Mouse (Mus musculus) CH12.LX (cell line): ENCODE results near the gene Csmd2. TPM values are rescaled to one million over a fixed set of nuclear protein-coding genes. Genes with fewer than 3 reads are reported as not detected.

ENCODE experiments used
- DNase-seq: peaks from one replicate; pipeline ENCODE4 v3.0.0-alpha.2; 2013; ENCODE audit errors: extremely low read depth
- H3K27ac ChIP-seq: 2 replicates; pipeline ENCODE4 v1.5.1; 2012; ENCODE audit warnings: low read depth, mild to moderate bottlenecking, control low read depth, moderate library complexity; ENCODE audit not compliant: insufficient read depth
- H3K27me3 ChIP-seq: replicated peaks from 2 replicates; pipeline ENCODE3; 2012; ENCODE audit warnings: inconsistent platforms
- H3K36me3 ChIP-seq, 2 experiments: replicated peaks in 1 of 2; 2 replicates each; pipeline versions ENCODE3 to v1.6.1; 2012; ENCODE audit warnings: inconsistent platforms in 1 of 2, low read length in 1 of 2, mild to moderate bottlenecking in 1 of 2, mixed read lengths in 1 of 2, moderate library complexity in 1 of 2; ENCODE audit not compliant: control insufficient read depth in 1 of 2, insufficient read depth in 1 of 2
- H3K4me1 ChIP-seq, 2 experiments: 2 replicates each; pipeline ENCODE4 v1.6.1; 2012; ENCODE audit warnings: inconsistent platforms in 1 of 2, moderate library complexity in 1 of 2; ENCODE audit not compliant: insufficient read depth in 2 of 2, control insufficient read depth in 1 of 2
- H3K4me2 ChIP-seq: 2 replicates; pipeline ENCODE4 v1.6.1; 2012; ENCODE audit warnings: low read depth, mild to moderate bottlenecking, control low read depth; ENCODE audit not compliant: poor library complexity, insufficient read depth, severe bottlenecking
- H3K4me3 ChIP-seq, 3 experiments: fragments of 150-350 bp in 1 of 3; sonication (generic) in 1 of 3; replicated peaks in 1 of 3; 2 replicates each; pipeline versions ENCODE3 to v1.5.1; 2011 to 2012; ENCODE audit warnings: low read depth in 2 of 3, low read length in 2 of 3, mild to moderate bottlenecking in 2 of 3, moderate library complexity in 2 of 3, control low read depth in 1 of 3, improper control_type of control experiment in 1 of 3, inconsistent platforms in 1 of 3, mixed read lengths in 1 of 3; ENCODE audit not compliant: poor library complexity in 1 of 3
- H3K79me2 ChIP-seq: replicated peaks from 2 replicates; pipeline ENCODE4 v1.6.1; 2012; ENCODE audit warnings: mild to moderate bottlenecking, moderate library complexity; ENCODE audit not compliant: control insufficient read depth, poor library complexity, insufficient read depth, severe bottlenecking; ENCODE audit errors: extremely low read depth
- H3K9ac ChIP-seq: 2 replicates; pipeline ENCODE4 v1.6.1; 2012; ENCODE audit warnings: low read depth, mild to moderate bottlenecking, control low read depth, moderate library complexity; ENCODE audit not compliant: insufficient read depth
- H3K9me3 ChIP-seq: replicated peaks from 2 replicates; pipeline ENCODE3; 2012; ENCODE audit warnings: low read length, inconsistent platforms, mixed read lengths
- CHD1 ChIP-seq: IDR thresholded peaks from 2 replicates; pipeline ENCODE4 v1.6.1; 2012; ENCODE audit warnings: low read depth, low read length, improper control_type of control experiment, inconsistent platforms
- CHD2 ChIP-seq: IDR thresholded peaks from 2 replicates; pipeline ENCODE4 v1.6.1; 2011; ENCODE audit warnings: low read length, improper control_type of control experiment
- E2F4 ChIP-seq: IDR thresholded peaks from 2 replicates; pipeline ENCODE4 v1.6.1; 2011; ENCODE audit warnings: low read depth, low read length, improper control_type of control experiment; ENCODE audit not compliant: insufficient replicate concordance
- EP300 ChIP-seq: IDR thresholded peaks from 2 replicates; pipeline ENCODE4 v1.6.1; 2011; ENCODE audit warnings: low read length, improper control_type of control experiment
- MAZ ChIP-seq: IDR thresholded peaks from 2 replicates; pipeline ENCODE4 v1.6.1; 2012; ENCODE audit warnings: low read depth, mild to moderate bottlenecking, inconsistent platforms, low read length, improper control_type of control experiment, moderate library complexity
- MYC ChIP-seq: IDR thresholded peaks from 2 replicates; pipeline ENCODE4 v1.6.1; 2011; ENCODE audit warnings: low read depth, mild to moderate bottlenecking, improper control_type of control experiment, low read length
- POLR2AphosphoS2 ChIP-seq: IDR thresholded peaks from 2 replicates; pipeline ENCODE4 v1.6.1; 2011; ENCODE audit warnings: low read depth, low read length, improper control_type of control experiment
- RAD21 ChIP-seq: IDR thresholded peaks from 2 replicates; pipeline ENCODE4 v1.6.1; 2011; ENCODE audit warnings: low read depth, mild to moderate bottlenecking, low read length, improper control_type of control experiment, moderate library complexity
- RCOR1 ChIP-seq: conservative IDR thresholded peaks from 2 replicates; pipeline ENCODE4 v1.6.1; 2012; ENCODE audit warnings: low read depth, mild to moderate bottlenecking, inconsistent platforms, low read length, improper control_type of control experiment
- USF2 ChIP-seq: conservative IDR thresholded peaks from 2 replicates; pipeline ENCODE4 v1.6.1; 2011; ENCODE audit warnings: low read depth, low read length, improper control_type of control experiment
- ZMIZ1 ChIP-seq: IDR thresholded peaks from 2 replicates; pipeline ENCODE4 v1.6.1; 2012; ENCODE audit warnings: low read depth, mild to moderate bottlenecking, inconsistent platforms, low read length, improper control_type of control experiment
- dilution Hi-C: fragments of 300-500 bp; cut with MboI; formaldehyde crosslinking; loops from 2 replicates; pipeline ENCODE4 v1.14.3; 2020; ENCODE audit warnings: low sequenced_read_pairs; ENCODE audit not compliant: extremely low pct_unique_long_range_greater_than_20kb, extremely low pct_ligation_motif_present
- in situ Hi-C: fragments of 300-500 bp; cut with MboI; formaldehyde crosslinking; loops from 3 replicates; pipeline ENCODE4 v1.14.3; 2019; ENCODE audit warnings: low sequenced_read_pairs, low pct_ligation_motif_present, low pct_unique_long_range_greater_than_20kb, mixed read lengths
- polyA plus RNA-seq: library from polyadenylated mRNA; unstranded; fragments of >175 nt; gene quantifications from 2 replicates; pipeline ENCODE4 v1.2.1, GENCODE M21; 2012; ENCODE audit warnings: low read depth; ENCODE audit not compliant: insufficient read length
- total RNA-seq, 2 experiments: library from RNA; depleted of rRNA; stranded (reverse); fragments of 300-350 nt in 1 of 2; fragments of >200 nt in 1 of 2; gene quantifications; 2 replicates each; pipeline ENCODE4 v1.2.3; 2012 to 2014

The Csmd2 gene
- total and polyA plus RNA-seq, 3 experiments: 0.08 to 0.80 TPM; not detected in 1

GRCm38 (mm10) chr4:128116331-128116730 is 128.7 kb downstream of the Csmd2 start:
- in situ Hi-C loops (no loop called here), dilution Hi-C loops (no loop called here)
- Histone ChIP-seq H3K36me3 (no peaks in the 10 kb centered on the region), H3K79me2 (no peaks in the 10 kb centered on the region), H3K27ac (no peak overlapping the region), H3K27me3 (no peaks in the 10 kb centered on the region), H3K9me3 (peaks cover 85% of the 10 kb centered on the region), H3K4me3 (no peak overlapping the region), H3K4me2 (no peak overlapping the region), H3K4me1 (no peaks in the 10 kb centered on the region), H3K9ac (no peak overlapping the region)
- TF ChIP-seq RAD21: no peak
- TF ChIP-seq RCOR1: no peak
- TF ChIP-seq CHD2: no peak
- TF ChIP-seq CHD1: no peak
- TF ChIP-seq ZMIZ1: no peak
- no peak for TF ChIP-seq USF2
- TF ChIP-seq MYC: no peak
- DNase-seq: no peak

- no peak overlapping the region for H3K27ac ChIP-seq
- no peak overlapping the region for H3K4me2 ChIP-seq
- no peaks in the 10 kb centered on the region for H3K36me3 ChIP-seq
- no peak overlapping the region for H3K4me3 ChIP-seq
- no peak for DNase-seq
- dilution Hi-C loops (no loop called here), in situ Hi-C loops (no loop called here)
- no peaks in the 10 kb centered on the region for H3K4me1 ChIP-seq
- H3K79me2 ChIP-seq: no peaks in the 10 kb centered on the region
- no peak overlapping the region for H3K9ac ChIP-seq
- H3K9me3 ChIP-seq: peaks cover 90% of the 10 kb centered on the region
- TF ChIP-seq MYC (no peak), EP300 (no peak), POLR2AphosphoS2 (no peak), RCOR1 (no peak), MAZ (no peak)
- no peaks in the 10 kb centered on the region for H3K27me3 ChIP-seq
These were observed 135.6 kb downstream of the Csmd2 start for GRCm38 (mm10) chr4:128123281-128123680.

GRCm38 (mm10) chr4:128124738-128125137 is 137.1 kb downstream of the Csmd2 start:
- dilution Hi-C loops: no loop called here
- in situ Hi-C loops: no loop called here

More at GRCm38 (mm10) chr4:128124738-128125137, 137.1 kb downstream of the Csmd2 start:
- no peak overlapping the region for H3K27ac ChIP-seq
- no peak for TF ChIP-seq E2F4
- H3K27me3 ChIP-seq: no peaks in the 10 kb centered on the region
- no peak overlapping the region for H3K4me3 ChIP-seq
- H3K36me3 ChIP-seq: no peaks in the 10 kb centered on the region
- H3K9me3 ChIP-seq: peaks cover 89% of the 10 kb centered on the region
- no peak overlapping the region for H3K4me2 ChIP-seq
- no peak overlapping the region for H3K9ac ChIP-seq
- H3K79me2 ChIP-seq: no peaks in the 10 kb centered on the region
- H3K4me1 ChIP-seq: no peaks in the 10 kb centered on the region
- DNase-seq: no peak
